29 mouse cellular contexts compared by ENCODE assay signal in the genomic region with DNA sequence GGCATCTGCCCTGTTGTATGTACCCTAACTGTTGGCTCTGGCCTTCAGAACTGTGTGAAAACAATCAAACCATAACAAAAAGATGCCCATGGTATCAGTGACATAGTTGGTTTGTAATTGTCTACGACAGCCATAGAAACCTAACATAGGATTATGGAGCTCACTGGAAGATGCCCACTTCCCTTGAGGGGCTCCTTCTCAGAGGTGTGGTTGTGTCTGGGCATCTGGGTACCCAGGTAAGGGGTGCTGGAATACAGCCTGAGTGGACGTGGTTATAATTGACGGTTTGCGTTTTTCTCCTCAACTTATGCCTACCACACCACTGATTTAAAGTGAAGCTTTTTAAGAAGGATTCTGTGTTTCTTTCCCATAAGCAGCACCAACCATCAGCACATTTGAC. TPM values are rescaled to one million over a fixed set of nuclear protein-coding genes. Genes with fewer than 3 reads are reported as not detected.
"Had no signal": no experiment of that assay in that cellular context is flagged by ENCODE, and none has a peak within 500 bp of the region (broad histone marks: within the 10 kb centered on the region; RNA-seq: fewer than 3 reads in every experiment).

No protein-coding gene starts in this region.

- ATAC-seq: liver, embryonic 12.5 days; liver, postnatal 0 days; midbrain, embryonic 13.5 days; midbrain, embryonic 15.5 days had no signal

- H3K36me3 ChIP-seq: limb, embryonic 10.5 days; limb, embryonic 12.5 days; limb, embryonic 13.5 days; limb, embryonic 15.5 days; liver, embryonic 12.5 days; liver, embryonic 13.5 days; liver, embryonic 15.5 days; midbrain, embryonic 10.5 days; midbrain, embryonic 12.5 days; midbrain, embryonic 13.5 days; midbrain, embryonic 15.5 days; neural tube, embryonic 12.5 days; neural tube, embryonic 13.5 days had no signal

- H3K9ac ChIP-seq: limb, embryonic 12.5 days; limb, embryonic 13.5 days; limb, embryonic 15.5 days; liver, embryonic 12.5 days; liver, embryonic 13.5 days; liver, embryonic 14.5 days; liver, embryonic 15.5 days; liver, postnatal 0 days; midbrain, embryonic 12.5 days; midbrain, embryonic 13.5 days; midbrain, embryonic 15.5 days; neural tube, embryonic 12.5 days; neural tube, embryonic 13.5 days had no signal

- H3K9me3 ChIP-seq: limb, embryonic 10.5 days; limb, embryonic 12.5 days; limb, embryonic 13.5 days; limb, embryonic 15.5 days; liver, embryonic 12.5 days; liver, embryonic 13.5 days; liver, embryonic 15.5 days; midbrain, embryonic 10.5 days; midbrain, embryonic 13.5 days; midbrain, embryonic 15.5 days; neural tube, embryonic 12.5 days; neural tube, embryonic 13.5 days had no signal

- DNase-seq: left cerebral cortex, postnatal 4 days; liver; liver, embryonic 13.5 days; liver, postnatal 0 days; lung, adult 18-20 months; lung, adult 2 months; lung, postnatal 14 days; lung, postnatal 36 days; lung, postnatal 4 days; midbrain, embryonic 14.5 days had no signal

- H3K27me3 ChIP-seq: liver, embryonic 13.5 days; liver, embryonic 15.5 days; megakaryocyte, embryonic 14.5 days; midbrain, embryonic 15.5 days; neural tube, embryonic 12.5 days had no signal

- H3K4me1 ChIP-seq: liver, embryonic 12.5 days; liver, embryonic 13.5 days; liver, embryonic 15.5 days; megakaryocyte, embryonic 14.5 days had no signal

- H3K27ac ChIP-seq: left cerebral cortex, adult 2 months; limb, embryonic 10.5 days; limb, embryonic 12.5 days; limb, embryonic 13.5 days; limb, embryonic 15.5 days; liver, embryonic 12.5 days; liver, embryonic 13.5 days; liver, embryonic 14.5 days; liver, embryonic 15.5 days; macrophage; midbrain, embryonic 10.5 days; midbrain, embryonic 12.5 days; midbrain, embryonic 13.5 days; midbrain, embryonic 15.5 days; neural tube, embryonic 12.5 days; neural tube, embryonic 13.5 days had no signal

- H3K4me2 ChIP-seq: limb, embryonic 12.5 days; limb, embryonic 13.5 days; limb, embryonic 15.5 days; liver, embryonic 11.5 days; liver, embryonic 12.5 days; liver, embryonic 13.5 days; liver, embryonic 15.5 days; midbrain, embryonic 12.5 days; midbrain, embryonic 13.5 days; midbrain, embryonic 15.5 days; neural tube, embryonic 12.5 days; neural tube, embryonic 13.5 days had no signal

- H3K4me3 ChIP-seq: left cerebral cortex, adult 2 months; limb, embryonic 10.5 days; limb, embryonic 12.5 days; limb, embryonic 13.5 days; limb, embryonic 15.5 days; liver, embryonic 12.5 days; liver, embryonic 13.5 days; liver, embryonic 15.5 days; megakaryocyte, embryonic 14.5 days; midbrain, embryonic 10.5 days; midbrain, embryonic 12.5 days; midbrain, embryonic 13.5 days; midbrain, embryonic 15.5 days; myocyte; neural tube, embryonic 12.5 days; neural tube, embryonic 13.5 days had no signal

RNA-seq across cellular contexts. Expression of a gene that starts 28.5 kb away (rescaled TPM):
- total RNA-seq: monocyte, adult 5-6 weeks had no signal
